Mouse (Mus musculus): ENCODE measurements around the gene Fry. TPM values are rescaled to one million over a fixed set of nuclear protein-coding genes. Genes with fewer than 3 reads are reported as not detected.
A peak's percentile ranks its signal among the peaks of the same experiment; 100 is the strongest.

Gene Fry
- total and polyA plus RNA-seq, 2 experiments from 2014 or later, result 47.6 to 130 TPM

DNA sequence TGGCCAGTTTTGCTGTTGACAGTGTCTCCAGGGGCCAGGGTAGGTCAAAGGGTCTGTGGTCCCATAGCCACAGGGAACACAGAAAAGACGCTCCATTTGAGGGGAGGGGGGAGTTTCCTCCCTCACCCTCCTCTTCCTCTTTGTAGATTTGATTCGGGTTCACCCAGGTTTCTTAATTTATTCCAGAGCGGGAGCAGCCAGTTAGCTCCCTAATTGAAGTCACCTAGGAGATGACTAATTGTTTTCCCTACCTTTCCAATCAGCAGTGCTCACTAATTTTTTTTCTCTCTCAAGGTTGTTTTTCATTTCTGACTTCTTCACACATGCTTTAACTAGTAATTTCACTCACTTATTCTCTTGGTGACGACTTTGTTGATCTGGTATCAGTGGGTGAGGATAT, 399.6 kb downstream of the Fry start, which contains the start of gene Zar1l:
Zar1l (minus strand) TSS at position 101 of the 400 bp plus-strand sequence.
- Histone ChIP-seq H3K27me3 (ENCODE audit: insufficient read depth, low read length) (no peaks in the 10 kb centered on the region), H3K4me3 (ENCODE audit: low read depth, low read length) (no peak within 1 kb of the TSS), H3K4me2 (ENCODE audit: low read depth) (no peak within 1 kb of the TSS), H3K9me3 (ENCODE audit: low read length) (no peaks in the 10 kb centered on the region), H3K27ac (ENCODE audit: low read depth, low read length) (no peak within 1 kb of the TSS), H3K4me1 (ENCODE audit: insufficient read depth) (peaks cover 6% of the 10 kb centered on the region; the same call in 1 of the 2 replicates), H3K36me3 (ENCODE audit: insufficient read depth) (no peaks in the 10 kb centered on the region), H3K9ac (no peak within 1 kb of the TSS)
- WGBS, result 36% methylated on average over 4 of the region's 4 CpGs
- ATAC-seq (no peak), DNase-seq (no peak)
- TF ChIP-seq CTCF (IDR thresholded peaks at IDR 0.05; ENCODE audit: low read depth), result no peak

DNA sequence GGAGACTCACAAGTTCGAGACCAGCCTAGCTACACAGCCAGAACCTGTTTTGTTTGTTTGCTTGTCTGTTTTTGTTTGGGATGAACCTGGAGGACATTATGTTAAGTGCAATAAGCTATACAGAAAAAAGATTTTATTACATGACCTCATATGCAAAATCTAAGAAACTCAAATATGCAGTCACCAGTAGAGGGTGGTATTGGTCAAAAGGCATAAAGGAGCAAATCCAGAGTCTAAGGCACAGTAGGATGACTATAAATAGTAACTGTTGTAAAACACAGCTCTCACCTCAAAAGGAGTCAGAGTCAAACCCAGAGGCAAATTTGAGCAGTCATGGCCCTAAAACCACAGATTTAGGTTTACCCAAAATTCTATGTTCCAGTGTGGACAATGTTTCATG, 401.1 kb downstream of the Fry start:
- peaks cover 6% of the 10 kb centered on the region; the same call in 1 of the 2 replicates for H3K4me1 ChIP-seq (ENCODE audit: insufficient read depth)
- no peak overlapping the region for H3K4me3 ChIP-seq (ENCODE audit: low read depth, low read length)
- H3K27me3 ChIP-seq (ENCODE audit: insufficient read depth, low read length), result no peaks in the 10 kb centered on the region
- 0 out of 2 replicates have a peak, but pooled peaks have one; percentile 15 for TF ChIP-seq CTCF (IDR thresholded peaks at IDR 0.05; ENCODE audit: low read depth)
- no peak overlapping the region for H3K9ac ChIP-seq
- no peak overlapping the region for H3K4me2 ChIP-seq (ENCODE audit: low read depth)
- 89% methylated on average over 1 of the region's 1 CpGs for WGBS
- H3K36me3 ChIP-seq (ENCODE audit: insufficient read depth), result no peaks in the 10 kb centered on the region
- no peak overlapping the region for H3K27ac ChIP-seq (ENCODE audit: low read depth, low read length)
- no peaks in the 10 kb centered on the region for H3K9me3 ChIP-seq (ENCODE audit: low read length)
- DNase-seq (no peak), ATAC-seq (no peak)

DNA sequence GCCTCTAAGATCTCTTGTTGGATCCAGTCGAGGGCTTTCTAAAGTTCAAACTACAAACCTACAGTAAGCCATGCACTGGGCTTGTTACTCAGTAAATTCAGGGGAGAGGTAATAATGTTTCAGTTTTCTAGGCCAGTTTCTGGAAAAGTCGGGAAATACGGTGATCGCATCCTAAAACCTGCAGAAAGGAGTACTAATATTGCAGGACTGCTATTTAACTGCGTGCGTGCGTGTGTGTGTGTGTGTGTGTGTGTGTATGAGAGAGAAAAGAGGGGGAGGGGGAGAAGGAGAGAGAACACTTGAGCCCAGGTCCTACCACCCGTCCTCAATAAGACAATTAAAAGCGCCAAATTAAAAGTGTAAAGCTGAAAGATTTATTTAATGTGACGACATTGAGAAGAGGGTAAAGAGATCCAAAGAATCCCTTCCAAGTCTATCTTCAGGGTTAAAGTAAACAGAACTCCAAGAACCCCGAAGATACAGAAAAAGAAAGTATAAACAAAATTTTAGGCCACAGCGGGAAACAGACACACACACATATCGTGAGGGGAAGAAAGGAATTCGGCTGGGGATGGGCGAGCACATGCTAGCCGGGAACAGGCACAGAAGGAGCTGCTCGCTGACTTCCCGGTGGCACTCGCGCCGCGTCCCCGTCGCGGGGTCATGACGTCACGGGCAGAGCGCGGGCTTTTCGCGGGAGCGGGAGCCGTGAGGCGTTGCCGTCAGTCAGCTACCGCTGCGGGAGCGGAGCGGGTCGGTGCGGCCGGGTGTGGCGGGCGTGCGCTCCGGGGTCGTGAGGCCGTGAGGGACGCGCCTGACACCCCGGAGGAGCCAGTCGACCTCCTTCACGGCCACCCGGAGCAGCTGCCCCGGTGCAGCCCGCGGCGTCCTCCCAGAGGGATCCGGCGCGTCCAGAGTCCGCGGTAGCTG, 403.8 kb downstream of the Fry start, which contains the start of gene Brca2:
Brca2 (plus strand) TSS at position 694 of the 930 bp plus-strand sequence.
- peak; percentile 96 for DNase-seq
- H3K4me1 ChIP-seq (ENCODE audit: insufficient read depth), result peaks cover 6% of the 10 kb centered on the region; the same call in 1 of the 2 replicates
- peak; percentile 97 for ATAC-seq
- no peaks in the 10 kb centered on the region for H3K36me3 ChIP-seq (ENCODE audit: insufficient read depth)
- WGBS, result 5% methylated on average over 61 of the region's 63 CpGs
- H3K9ac ChIP-seq, result peak within 1 kb of the TSS; percentile 70
- H3K27ac ChIP-seq (ENCODE audit: low read depth, low read length), result peak within 1 kb of the TSS; percentile 62
- no peaks in the 10 kb centered on the region for H3K27me3 ChIP-seq (ENCODE audit: insufficient read depth, low read length)
- TF ChIP-seq CTCF (IDR thresholded peaks at IDR 0.05; ENCODE audit: low read depth), result no peak
- peak within 1 kb of the TSS; percentile 72 for H3K4me3 ChIP-seq (ENCODE audit: low read depth, low read length)
- peak within 1 kb of the TSS; percentile 66 for H3K4me2 ChIP-seq (ENCODE audit: low read depth)
- H3K9me3 ChIP-seq (ENCODE audit: low read length), result no peaks in the 10 kb centered on the region

DNA sequence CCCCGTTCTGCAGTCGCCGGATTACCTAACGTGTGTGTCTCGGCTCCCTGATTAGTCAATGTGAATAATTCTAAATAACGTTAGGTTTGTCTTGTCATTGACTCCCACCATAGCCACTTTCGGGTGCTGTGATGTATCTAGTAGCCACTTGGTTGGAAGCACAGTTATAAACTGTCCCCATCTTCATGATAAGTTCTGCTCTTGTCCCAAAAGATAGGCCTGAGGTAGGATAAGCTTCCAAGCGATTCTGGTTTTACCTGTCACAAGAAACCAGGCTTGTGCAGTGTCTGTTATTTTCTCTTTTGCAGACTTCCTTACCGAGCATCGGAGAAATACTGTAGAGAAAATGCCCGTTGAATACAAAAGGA, 404.4 kb downstream of the Fry start:
- Histone ChIP-seq H3K9ac (peak overlapping the region; percentile 70), H3K9me3 (ENCODE audit: low read length) (no peaks in the 10 kb centered on the region), H3K4me2 (ENCODE audit: low read depth) (peak overlapping the region; percentile 66), H3K4me1 (ENCODE audit: insufficient read depth) (peaks cover 6% of the 10 kb centered on the region; the same call in 1 of the 2 replicates), H3K27me3 (ENCODE audit: insufficient read depth, low read length) (no peaks in the 10 kb centered on the region), H3K4me3 (ENCODE audit: low read depth, low read length) (peak overlapping the region; percentile 72), H3K36me3 (ENCODE audit: insufficient read depth) (no peaks in the 10 kb centered on the region), H3K27ac (ENCODE audit: low read depth, low read length) (peak overlapping the region; percentile 62)
- ATAC-seq, result no peak
- 6% methylated on average over 11 of the region's 11 CpGs for WGBS
- no peak for DNase-seq
- TF ChIP-seq CTCF (IDR thresholded peaks at IDR 0.05; ENCODE audit: low read depth), result no peak

DNA sequence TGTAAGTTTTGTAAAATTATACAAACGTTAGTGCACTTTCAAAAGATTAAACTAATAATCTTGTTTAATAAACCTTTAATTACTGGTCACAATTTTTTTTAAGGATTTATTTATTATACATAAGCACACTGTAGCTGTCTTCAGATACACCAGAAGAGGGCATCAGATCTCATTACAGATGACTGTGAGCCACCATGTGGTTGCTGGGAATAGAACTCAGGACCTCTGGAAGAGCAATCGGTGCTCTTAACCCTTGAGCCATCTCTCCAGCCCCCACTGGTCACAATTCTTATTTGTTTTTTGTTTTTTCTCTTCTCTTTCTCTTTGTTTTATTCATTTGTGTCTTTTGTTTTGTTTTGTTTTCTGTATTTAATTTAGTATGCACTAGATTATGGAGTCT, 406.8 kb downstream of the Fry start:
- WGBS, result 89% methylated on average over 2 of the region's 2 CpGs
- TF ChIP-seq CTCF (IDR thresholded peaks at IDR 0.05; ENCODE audit: low read depth), result no peak
- no peak overlapping the region for H3K27ac ChIP-seq (ENCODE audit: low read depth, low read length)

DNA sequence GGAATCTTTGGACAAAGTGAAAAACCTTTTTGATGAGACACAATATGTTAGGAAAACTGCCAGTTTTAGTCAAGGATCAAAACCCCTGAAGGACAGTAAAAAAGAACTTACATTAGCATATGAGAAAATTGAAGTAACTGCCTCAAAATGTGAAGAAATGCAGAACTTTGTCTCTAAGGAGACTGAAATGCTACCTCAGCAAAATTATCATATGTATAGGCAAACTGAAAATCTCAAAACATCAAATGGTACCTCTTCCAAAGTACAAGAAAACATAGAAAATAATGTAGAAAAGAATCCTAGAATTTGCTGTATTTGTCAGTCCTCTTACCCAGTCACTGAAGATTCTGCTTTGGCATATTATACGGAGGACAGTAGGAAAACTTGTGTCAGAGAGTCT, 422.9 kb downstream of the Fry start:
- no peak for DNase-seq
- TF ChIP-seq CTCF (IDR thresholded peaks at IDR 0.05; ENCODE audit: low read depth), result no peak
- Histone ChIP-seq H3K4me2 (ENCODE audit: low read depth) (no peak overlapping the region), H3K27me3 (ENCODE audit: insufficient read depth, low read length) (no peaks in the 10 kb centered on the region), H3K36me3 (ENCODE audit: insufficient read depth) (peaks cover 3% of the 10 kb centered on the region; the same call in 1 of the 2 replicates), H3K4me3 (ENCODE audit: low read depth, low read length) (no peak overlapping the region), H3K4me1 (ENCODE audit: insufficient read depth) (no peaks in the 10 kb centered on the region), H3K27ac (ENCODE audit: low read depth, low read length) (no peak overlapping the region), H3K9me3 (ENCODE audit: low read length) (no peaks in the 10 kb centered on the region), H3K9ac (no peak overlapping the region)
- 100% methylated on average over 1 of the region's 1 CpGs for WGBS
- no peak for ATAC-seq

More for the DNA sequence above, 406.8 kb downstream of the Fry start:
- H3K4me1 ChIP-seq (ENCODE audit: insufficient read depth), result peaks cover 6% of the 10 kb centered on the region; the same call in 1 of the 2 replicates
- H3K27me3 ChIP-seq (ENCODE audit: insufficient read depth, low read length), result no peaks in the 10 kb centered on the region
- no peak overlapping the region for H3K4me2 ChIP-seq (ENCODE audit: low read depth)
- no peak for ATAC-seq
- H3K4me3 ChIP-seq (ENCODE audit: low read depth, low read length), result no peak overlapping the region
- no peak overlapping the region for H3K9ac ChIP-seq
- H3K9me3 ChIP-seq (ENCODE audit: low read length), result no peaks in the 10 kb centered on the region
- H3K36me3 ChIP-seq (ENCODE audit: insufficient read depth), result no peaks in the 10 kb centered on the region
- DNase-seq, result no peak

DNA sequence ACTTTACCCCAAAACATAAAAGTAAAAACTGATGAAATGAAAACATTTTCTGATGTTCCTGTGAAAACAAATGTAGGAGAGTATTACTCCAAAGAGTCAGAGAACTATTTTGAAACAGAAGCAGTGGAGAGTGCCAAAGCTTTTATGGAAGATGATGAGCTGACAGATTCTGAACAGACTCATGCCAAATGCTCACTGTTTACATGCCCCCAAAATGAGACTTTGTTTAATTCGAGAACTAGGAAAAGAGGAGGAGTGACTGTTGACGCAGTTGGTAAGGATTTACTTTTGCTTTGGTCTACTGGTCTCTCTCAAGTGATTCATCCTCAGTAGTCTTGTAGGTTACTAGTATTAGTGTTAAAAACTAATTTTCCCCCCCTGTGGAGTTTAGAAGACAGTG, 424.7 kb downstream of the Fry start:
- TF ChIP-seq CTCF (IDR thresholded peaks at IDR 0.05; ENCODE audit: low read depth), result no peak
- no peak overlapping the region for H3K4me2 ChIP-seq (ENCODE audit: low read depth)
- no peaks in the 10 kb centered on the region for H3K9me3 ChIP-seq (ENCODE audit: low read length)
- no peak overlapping the region for H3K27ac ChIP-seq (ENCODE audit: low read depth, low read length)
- H3K36me3 ChIP-seq (ENCODE audit: insufficient read depth), result peaks cover 3% of the 10 kb centered on the region; the same call in 1 of the 2 replicates
- H3K4me3 ChIP-seq (ENCODE audit: low read depth, low read length), result no peak overlapping the region
- WGBS, result 88% methylated on average over 2 of the region's 2 CpGs
- H3K4me1 ChIP-seq (ENCODE audit: insufficient read depth), result no peaks in the 10 kb centered on the region
- H3K27me3 ChIP-seq (ENCODE audit: insufficient read depth, low read length), result no peaks in the 10 kb centered on the region
- DNase-seq, result no peak
- no peak for ATAC-seq
- H3K9ac ChIP-seq, result no peak overlapping the region

Other genes with a start within 250 kb of the Fry start
- 0.10 and 0.77 TPM in 2 replicates for gene Rxfp2, start 100.0 kb upstream of the Fry start, total RNA-seq (2014; rRNA removed)
- gene Rxfp2, start 100.0 kb upstream of the Fry start, polyA plus RNA-seq (2015; fragmentation: Nextera tagmentation; extraction: Ambion mirVana), result 0.19 and 0.21 TPM in 2 replicates